Mouse (Mus musculus) heart, embryonic 14.5 days (tissue): ENCODE measurements around the gene Miox. TPM values are rescaled to one million over a fixed set of nuclear protein-coding genes. Genes with fewer than 3 reads are reported as not detected.

Experiments used
- microRNA-seq: library from miRNA; unstranded; fragments of <30 nt; microRNA quantifications from one replicate; pipeline ENCODE4, GENCODE M21; 2016
- polyA plus RNA-seq: library from polyadenylated mRNA; unstranded; fragments of >200 nt; fragmentation: Nextera tagmentation; extraction: Ambion mirVana; gene quantifications from 2 replicates; pipeline ENCODE4 v1.2.1, GENCODE M21; 2014

The Miox gene
- polyA plus RNA-seq, 1 experiment from 2014 or later = not detected

Small RNA genes lying within 50 kb of the gene (microRNA-seq; reads per million reads assigned to microRNA genes)
- not detected for gene Mir6959

Other genes with a start within 250 kb of the Miox start
- 14.0 and 16.4 TPM in 2 replicates for gene Selenoo, start 245.3 kb upstream of the Miox start, polyA plus RNA-seq
- gene Tubgcp6, start 211.3 kb upstream of the Miox start, polyA plus RNA-seq = 10.9 and 11.3 TPM in 2 replicates
- gene Hdac10, start 205.7 kb upstream of the Miox start, polyA plus RNA-seq = 11.0 and 11.5 TPM in 2 replicates
- gene Mapk12, start 193.7 kb upstream of the Miox start, polyA plus RNA-seq = 21.0 and 23.0 TPM in 2 replicates
- gene Mapk11, start 184.8 kb upstream of the Miox start, polyA plus RNA-seq = 2.5 and 3.2 TPM in 2 replicates
- gene Plxnb2, start 153.6 kb upstream of the Miox start, polyA plus RNA-seq = 87.4 and 99.3 TPM in 2 replicates
- gene Dennd6b, start 137.9 kb upstream of the Miox start, polyA plus RNA-seq = 14.8 and 16.6 TPM in 2 replicates
- 21.9 and 22.9 TPM in 2 replicates for gene Ppp6r2, start 122.8 kb upstream of the Miox start, polyA plus RNA-seq
- gene Sbf1, start 19.1 kb upstream of the Miox start, polyA plus RNA-seq = 38.2 and 45.1 TPM in 2 replicates
- 0.20 and 0.40 TPM in 2 replicates for gene Adm2, start 11.7 kb upstream of the Miox start, polyA plus RNA-seq
- 33.5 and 36.2 TPM in 2 replicates for gene Lmf2, start 21.3 kb downstream of the Miox start, polyA plus RNA-seq
- 95.0 and 97.6 TPM in 2 replicates for gene Ncaph2, start 21.3 kb downstream of the Miox start, polyA plus RNA-seq
- 7.9 and 9.4 TPM in 2 replicates for gene Sco2, start 39.4 kb downstream of the Miox start, polyA plus RNA-seq
- 1.2 and 1.6 TPM in 2 replicates for gene Tymp, start 42.6 kb downstream of the Miox start, polyA plus RNA-seq
- gene Odf3b, start 44.9 kb downstream of the Miox start, polyA plus RNA-seq = 0.36 and 0.76 TPM in 2 replicates
- not detected in 2 replicates for gene Klhdc7b, start 50.5 kb downstream of the Miox start, polyA plus RNA-seq
- gene Syce3, start 76.1 kb downstream of the Miox start, polyA plus RNA-seq = not detected in 2 replicates
- 190 and 218 TPM in 2 replicates for gene Cpt1b, start 91.5 kb downstream of the Miox start, polyA plus RNA-seq
- gene C730034F03Rik, start 95.2 kb downstream of the Miox start, polyA plus RNA-seq = 3.1 and 3.2 TPM in 2 replicates
- gene Gm44502, start 95.3 kb downstream of the Miox start, polyA plus RNA-seq = 0.53 and 0.59 TPM in 2 replicates
- gene Chkb, start 95.5 kb downstream of the Miox start, polyA plus RNA-seq = 68.9 and 75.0 TPM in 2 replicates
- 0.41 and 0.42 TPM in 2 replicates for gene Mapk8ip2, start 119.5 kb downstream of the Miox start, polyA plus RNA-seq
- gene Arsa, start 143.0 kb downstream of the Miox start, polyA plus RNA-seq = 12.5 and 14.1 TPM in 2 replicates
- 2.2 and 2.4 TPM in 2 replicates for gene Shank3, start 165.2 kb downstream of the Miox start, polyA plus RNA-seq
- 0.39 and 0.49 TPM in 2 replicates for gene Acr, start 233.9 kb downstream of the Miox start, polyA plus RNA-seq